Mouse (Mus musculus): ENCODE data around the gene Tmem80.

DNA sequence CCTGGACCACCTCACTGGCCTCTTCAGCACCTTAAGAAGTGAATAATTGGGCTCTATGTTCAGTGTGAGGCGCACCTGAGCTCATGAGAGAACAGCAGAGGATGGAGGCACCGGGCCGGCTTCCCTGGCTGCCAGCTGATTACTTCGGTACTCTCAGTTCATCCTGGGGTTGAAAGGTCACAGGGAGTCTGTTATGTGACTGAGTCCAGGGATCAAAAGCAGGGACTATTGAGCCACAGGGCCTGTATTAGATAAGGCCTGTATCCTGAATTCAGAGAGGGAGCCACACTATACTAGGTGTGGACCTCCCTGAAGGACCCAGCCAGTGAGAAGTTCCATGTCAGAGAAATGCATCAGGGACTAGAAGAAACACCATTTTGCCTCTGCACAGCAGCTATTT, 23.0 kb upstream of the Tmem80 start:
- no peak for TF ChIP-seq CTCF (IDR thresholded peaks at IDR 0.05; ENCODE audit: extremely low read depth, insufficient read depth, insufficient read length, insufficient replicate concordance)
- TF ChIP-seq POLR2A (IDR thresholded peaks at IDR 0.05; ENCODE audit: low read depth, low read length) = no peak
